Mouse (Mus musculus) telencephalon, adult 2 months (tissue): ENCODE data around the gene Pak6.
A peak's percentile ranks its signal among the peaks of the same experiment; 100 is the strongest.

Experiments
- DNase-seq: peaks from one replicate; pipeline ENCODE4 v3.0.0-alpha.2; 2011; ENCODE audit warnings: low read depth, low spot score

Gene Pak6

GRCm38 (mm10) chr2:118729194-118729593 is 66.1 kb downstream of the Pak6 start:
- DNase-seq: no peak

GRCm38 (mm10) chr2:118729816-118730621 is 66.9 kb downstream of the Pak6 start:
- no peak for DNase-seq

- DNase-seq: no peak
These were observed 67.5 kb downstream of the Pak6 start for GRCm38 (mm10) chr2:118730622-118730915.

- no peak for DNase-seq
These were observed 68.9 kb downstream of the Pak6 start for GRCm38 (mm10) chr2:118731981-118732380.

- DNase-seq: no peak
These were observed 70.2 kb downstream of the Pak6 start for GRCm38 (mm10) chr2:118733341-118733740.

- no peak for DNase-seq
These were observed 77.2 kb downstream of the Pak6 start for GRCm38 (mm10) chr2:118740341-118740740.

- DNase-seq: no peak
These were observed 78.1 kb downstream of the Pak6 start for GRCm38 (mm10) chr2:118741183-118741582.

- DNase-seq: no peak
These were observed 80.3 kb downstream of the Pak6 start for GRCm38 (mm10) chr2:118743261-118743943.

- no peak for DNase-seq
These were observed 81.5 kb downstream of the Pak6 start for GRCm38 (mm10) chr2:118744621-118745020.

GRCm38 (mm10) chr2:118745232-118745884 is 82.3 kb downstream of the Pak6 start, which contains the start of gene Inafm2:
TSS of gene Inafm2 (plus strand) at chr2:118745758.
- peak; percentile 87 for DNase-seq

GRCm38 (mm10) chr2:118745915-118746901 is 83.1 kb downstream of the Pak6 start:
- DNase-seq: no peak

GRCm38 (mm10) chr2:118747301-118747960 is 84.3 kb downstream of the Pak6 start:
- DNase-seq: no peak
